Mouse (Mus musculus) ovary, postnatal 10 days (tissue): ENCODE results near the gene Prmt7.

Experiments used
- DNase-seq: peaks from one replicate; pipeline ENCODE4 v3.0.0; 2022; ENCODE audit warnings: low spot score

Gene Prmt7

DNA sequence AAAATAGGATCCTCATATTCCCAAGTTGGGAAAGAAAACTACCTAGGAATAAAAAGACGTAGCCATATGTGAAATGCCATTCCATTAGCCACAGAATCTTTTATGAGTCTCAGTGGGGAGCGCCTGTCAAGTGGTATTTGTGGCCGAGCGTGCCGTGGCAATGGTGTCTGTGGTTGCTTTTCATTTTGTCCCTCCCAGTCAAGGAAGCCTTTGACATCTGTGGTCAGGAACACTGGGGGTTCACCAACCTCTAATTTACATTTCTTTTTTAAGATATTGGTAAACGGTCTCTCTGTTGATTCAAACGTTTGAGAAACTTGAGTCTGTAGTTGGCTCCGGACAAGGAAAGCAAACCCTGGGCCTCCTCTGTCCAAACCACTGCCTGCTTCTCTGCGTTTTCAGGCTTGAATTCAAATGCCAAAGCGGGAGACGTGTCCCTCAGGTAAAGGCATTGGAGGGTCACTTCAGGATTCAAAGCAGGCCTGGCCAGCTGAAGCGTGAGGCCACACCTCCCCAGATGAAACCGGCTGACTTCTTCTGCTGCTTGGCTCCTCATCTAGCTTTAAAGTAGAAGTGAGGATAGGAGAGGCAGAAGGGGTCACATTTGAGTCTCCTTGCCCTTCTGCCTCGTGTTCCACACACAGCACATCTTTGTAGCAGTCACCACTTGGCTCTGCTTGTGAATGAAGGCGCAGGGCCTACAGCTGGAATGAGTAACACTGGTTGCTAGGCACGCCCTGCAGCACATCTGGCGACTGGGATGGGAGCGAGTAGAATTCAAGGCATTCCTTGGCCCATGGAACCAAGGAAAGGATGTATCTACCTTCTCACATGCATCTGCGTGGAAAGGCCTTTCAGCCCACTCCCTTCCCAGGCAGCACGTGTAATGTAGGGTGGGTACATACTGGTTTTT is 82.0 kb downstream of the Prmt7 start:
- DNase-seq = no peak

- no peak for DNase-seq
Measured at GRCm38 (mm10) chr8:106298261-106298660, 87.5 kb downstream of the Prmt7 start.

DNA sequence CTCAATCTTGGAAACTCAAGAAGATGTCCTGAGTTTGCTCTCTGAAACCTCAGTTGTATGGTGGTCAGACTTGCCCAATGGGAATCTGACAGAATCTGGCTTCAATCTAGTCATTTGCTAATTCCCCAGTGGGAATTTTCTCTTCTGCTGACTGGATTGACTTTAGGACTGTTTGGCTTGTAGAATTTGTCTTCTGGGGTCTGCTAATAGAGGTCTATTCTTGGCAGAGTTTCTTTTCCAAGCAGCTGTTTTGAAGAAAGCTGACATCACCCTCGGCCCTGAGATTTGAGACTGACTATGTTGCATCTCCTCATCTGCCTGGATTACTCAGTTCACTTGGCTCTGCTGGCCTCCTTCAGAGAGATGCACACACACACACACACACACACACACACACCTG is 88.1 kb downstream of the Prmt7 start:
- DNase-seq = no peak

DNA sequence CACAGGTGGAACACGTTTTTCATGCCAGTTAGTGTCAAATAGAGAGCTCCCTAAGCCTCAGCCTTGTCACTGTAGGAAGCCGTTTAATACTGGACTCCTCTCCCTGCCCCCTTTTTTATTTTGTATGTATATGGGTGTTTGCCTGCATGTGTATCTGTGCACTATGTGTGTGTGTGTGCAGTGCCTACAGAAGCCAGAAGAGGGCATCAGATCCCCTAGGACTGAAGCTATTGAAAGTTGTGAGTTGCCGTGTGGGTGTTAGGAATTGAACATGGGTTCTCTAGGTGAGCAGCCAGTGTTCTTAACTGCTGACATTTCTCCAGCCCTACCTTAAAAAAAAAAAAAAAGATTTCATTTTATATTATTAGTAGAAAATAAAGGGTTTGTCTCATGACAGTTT is 89.0 kb downstream of the Prmt7 start:
- no peak for DNase-seq

GRCm38 (mm10) chr8:106300739-106301715 is 90.3 kb downstream of the Prmt7 start:
- no peak for DNase-seq
